Mouse (Mus musculus) adrenal gland, adult 2 months (tissue): ENCODE results near the gene Trpd52l3. TPM values are rescaled to one million over a fixed set of nuclear protein-coding genes. Genes with fewer than 3 reads are reported as not detected.

Source experiments
- DNase-seq: peaks from one replicate; pipeline ENCODE4 v3.0.0; 2021
- polyA plus RNA-seq: library from polyadenylated mRNA; depleted of rRNA; stranded (reverse); fragments of >200 nt; gene quantifications from 2 replicates; pipeline ENCODE4 v1.2.3, GENCODE M21; 2012; rRNA removed
- total RNA-seq, 2 experiments: library from RNA; stranded (reverse); gene quantifications; 2 replicates each; pipeline ENCODE4 v1.2.3; 2021

Trpd52l3 gene
- total and polyA plus RNA-seq, 3 experiments, result not detected

DNA sequence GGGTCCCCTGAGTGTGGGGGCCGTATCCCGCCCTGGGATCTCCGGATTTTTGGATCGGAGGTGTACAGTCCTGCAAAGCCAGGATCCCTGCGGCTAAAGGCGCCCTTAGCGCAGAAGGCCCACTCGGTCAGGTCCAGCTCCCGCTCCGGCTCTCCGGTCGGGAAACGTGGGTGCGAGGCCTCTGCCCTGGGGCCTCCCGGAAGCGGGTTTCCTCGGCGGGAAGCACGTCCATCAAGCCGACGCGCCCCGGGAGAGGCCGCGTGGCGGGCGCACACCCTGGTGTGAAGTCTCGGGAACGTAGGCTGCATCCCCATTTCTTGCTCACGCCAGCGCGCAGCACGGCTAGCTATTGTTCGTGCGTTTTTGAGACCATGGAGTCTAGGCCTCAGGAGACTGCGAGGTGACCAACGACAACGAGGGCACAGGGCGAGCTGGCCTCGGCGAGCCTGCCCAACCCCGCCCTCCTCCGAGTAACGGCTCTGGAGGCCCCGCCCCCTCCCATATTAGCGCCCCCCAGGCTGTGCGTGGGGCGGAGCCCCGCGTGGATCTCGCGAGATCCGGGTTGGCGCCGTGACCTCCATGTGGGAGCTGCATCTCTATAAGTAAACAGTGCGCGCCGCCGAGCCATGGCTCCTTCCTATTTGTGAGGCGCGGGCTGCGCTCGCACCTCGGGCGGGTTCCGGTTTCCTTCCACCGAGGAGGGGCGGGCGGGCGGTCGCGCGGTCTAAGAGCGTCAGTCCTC is 26.5 kb downstream of the Trpd52l3 start, which contains the start of gene Uhrf2:
Uhrf2 (plus strand) TSS at position 620 of the 742 bp plus-strand sequence.
- DNase-seq, result peak; percentile 97

- no peak for DNase-seq
Observed at GRCm38 (mm10) chr19:30030636-30031467, 27.3 kb downstream of the Trpd52l3 start.

DNA sequence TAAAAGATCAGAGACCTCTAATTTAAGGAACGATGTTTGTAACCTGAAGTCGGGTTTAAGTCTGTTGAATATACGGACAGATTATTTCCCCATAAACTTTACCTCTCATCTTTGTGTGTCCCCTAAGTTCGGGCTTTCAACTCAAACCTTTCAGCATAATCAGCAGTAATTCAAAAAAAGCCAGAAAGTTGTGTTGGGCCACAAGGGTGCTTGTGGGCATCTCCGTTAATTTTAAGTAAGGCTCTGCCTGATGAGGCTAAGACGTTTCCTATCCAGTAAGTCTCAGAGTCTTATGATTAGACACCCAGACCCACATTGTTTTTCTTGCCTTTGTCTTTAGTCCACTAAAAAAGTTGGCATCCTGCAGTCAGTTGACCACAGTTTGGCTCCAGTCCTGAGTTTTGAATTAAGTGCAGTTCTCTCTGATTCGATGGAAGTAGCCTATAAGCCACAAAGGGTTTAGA is 27.9 kb downstream of the Trpd52l3 start:
- peak; percentile 14 for DNase-seq

DNA sequence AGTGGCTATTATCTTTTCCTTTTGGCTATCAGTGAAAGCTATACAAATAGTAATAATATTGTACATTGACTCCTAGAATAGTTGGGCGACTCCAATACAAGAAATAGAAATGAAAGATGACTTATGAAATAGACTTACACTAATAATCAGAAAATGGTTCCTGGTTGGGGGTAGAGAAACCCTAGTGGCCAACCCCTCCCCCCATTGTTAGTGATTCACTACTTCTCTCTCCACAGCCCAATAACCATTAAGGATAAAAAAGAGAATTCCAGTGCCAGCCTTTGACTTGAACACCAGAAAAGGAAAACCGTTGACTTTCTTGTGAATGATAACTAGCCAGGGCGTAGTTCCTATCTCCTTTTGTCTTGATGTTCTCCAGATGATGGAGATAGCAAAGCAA is 28.6 kb downstream of the Trpd52l3 start:
- no peak for DNase-seq

DNA sequence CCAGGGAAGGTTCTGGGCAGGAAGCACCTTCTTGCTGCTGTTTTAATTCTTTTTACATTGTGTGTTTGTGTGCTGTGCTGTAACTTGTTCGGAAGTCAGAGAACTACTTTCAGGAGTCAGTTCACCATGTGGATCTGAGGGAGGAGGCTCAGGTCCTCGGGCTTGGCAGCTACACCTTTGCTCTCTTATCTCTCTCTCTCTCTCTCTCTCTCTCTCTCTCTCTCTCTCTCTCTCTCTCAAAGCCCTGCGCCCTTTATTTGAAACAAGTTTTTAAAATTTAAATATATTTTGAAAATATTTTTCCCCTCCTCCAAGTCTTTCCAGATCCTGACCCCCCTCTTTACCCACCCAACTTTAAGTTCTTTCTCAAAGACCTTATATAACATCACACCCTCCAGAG is 31.8 kb downstream of the Trpd52l3 start:
- DNase-seq, result no peak

- DNase-seq, result no peak
Observed at GRCm38 (mm10) chr19:30043691-30044090, 40.1 kb downstream of the Trpd52l3 start.

DNA sequence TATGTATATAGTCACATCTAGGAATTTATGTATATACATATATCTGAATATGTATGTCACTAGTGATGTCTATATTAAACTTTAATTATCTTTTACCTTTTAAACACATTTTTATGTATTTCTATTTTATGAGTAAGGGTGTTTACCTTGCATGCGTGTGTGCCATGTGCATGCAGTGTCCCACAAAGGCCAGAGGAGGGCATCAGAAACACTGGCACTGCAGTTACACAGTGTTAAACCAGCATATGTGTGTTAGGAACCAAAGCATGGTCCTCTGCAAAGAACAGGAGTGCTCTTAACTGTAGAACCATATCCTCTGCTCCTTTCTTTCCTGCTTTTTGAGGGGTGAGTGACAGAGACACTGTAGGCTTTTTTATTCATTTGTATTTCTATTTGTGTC is 41.0 kb downstream of the Trpd52l3 start:
- DNase-seq, result no peak

DNA sequence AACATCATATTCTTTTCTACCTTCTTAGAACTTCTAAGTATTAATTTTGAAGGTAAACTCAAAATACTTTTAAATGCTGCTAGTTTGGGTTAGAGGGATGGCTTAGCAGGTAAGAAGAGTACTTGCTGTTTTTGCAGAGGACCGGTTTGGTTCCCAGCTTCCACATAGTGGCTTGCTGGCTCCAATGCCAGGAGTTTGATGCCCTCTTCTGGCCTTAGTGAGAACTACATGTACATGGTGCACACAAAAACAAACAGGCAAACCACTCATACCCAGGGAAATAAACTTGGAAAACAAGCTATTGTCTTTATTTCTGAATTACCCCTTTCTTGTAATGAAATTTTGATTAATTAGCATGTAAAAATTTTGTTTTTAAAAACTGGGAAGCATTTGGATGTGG is 42.3 kb downstream of the Trpd52l3 start:
- DNase-seq, result no peak

DNA sequence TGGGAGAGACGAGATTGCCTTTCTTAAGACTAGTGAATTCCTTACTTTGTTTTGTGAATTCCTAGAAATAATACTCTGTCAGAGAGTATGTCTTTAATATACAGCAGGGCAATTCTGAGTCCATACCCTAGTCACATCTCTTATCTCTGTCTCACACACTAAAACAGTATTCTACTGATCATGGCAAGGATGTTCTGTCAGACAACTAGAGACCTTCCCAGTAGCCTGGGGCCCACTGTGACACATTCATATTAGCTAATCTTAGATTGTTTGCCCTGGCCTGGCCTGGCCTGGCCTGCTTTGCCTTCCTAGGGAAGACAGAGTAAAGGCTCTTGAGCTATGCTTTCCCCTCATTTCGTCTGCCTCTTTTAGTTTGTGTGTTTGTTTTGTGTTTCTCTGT is 47.0 kb downstream of the Trpd52l3 start:
- DNase-seq, result no peak

- no peak for DNase-seq
Observed at GRCm38 (mm10) chr19:30051479-30051878, 47.9 kb downstream of the Trpd52l3 start.

GRCm38 (mm10) chr19:30054218-30054617 is 50.6 kb downstream of the Trpd52l3 start:
- DNase-seq, result no peak

Other genes starting within 250 kb of the Trpd52l3 start
- 10 to 100 TPM; 13.5 to 20.1 TPM for gene 9930021J03Rik, start 197.8 kb upstream of the Trpd52l3 start, total RNA-seq
- 1.2 and 1.3 TPM in 2 replicates for gene 9930021J03Rik, start 197.8 kb upstream of the Trpd52l3 start, polyA plus RNA-seq
- 10 to 100 TPM; 13.6 to 16.6 TPM for gene Ranbp6, start 190.8 kb upstream of the Trpd52l3 start, total RNA-seq
- gene Ranbp6, start 190.8 kb upstream of the Trpd52l3 start, polyA plus RNA-seq, result 0.32 and 0.76 TPM in 2 replicates
- 10 to 100 TPM; 20.2 to 24.0 TPM for gene Il33, start 78.7 kb upstream of the Trpd52l3 start, total RNA-seq
- gene Il33, start 78.7 kb upstream of the Trpd52l3 start, polyA plus RNA-seq, result 1.7 and 2.2 TPM in 2 replicates
- 10 to 100 TPM; 31.1 to 40.6 TPM for gene Uhrf2, start 26.7 kb downstream of the Trpd52l3 start, total RNA-seq
- gene Uhrf2, start 26.7 kb downstream of the Trpd52l3 start, polyA plus RNA-seq, result 18.9 and 20.9 TPM in 2 replicates
- gene Gldc, start 171.6 kb downstream of the Trpd52l3 start, total RNA-seq, result under 1 TPM; 0.86 to 0.92 TPM
- 0.52 and 0.54 TPM in 2 replicates for gene Gldc, start 171.6 kb downstream of the Trpd52l3 start, polyA plus RNA-seq
- gene Mbl2, start 229.2 kb downstream of the Trpd52l3 start, total RNA-seq, result 1 to 10 TPM in 1 of 2 experiments, not detected in 1; 1.1 TPM
- gene Mbl2, start 229.2 kb downstream of the Trpd52l3 start, polyA plus RNA-seq, result not detected in 2 replicates